Mouse (Mus musculus): ENCODE measurements at regions not wholly inside any gene's neighbourhood (a gene's known extent, or its start where the extent isn't known, plus 50 kb on each side); places are given as distances from the start of the nearest gene placed in this dataset.

GRCm38 (mm10) chr13:37175997-37176396, 126.0 kb upstream of the F13a1 start:
- TF ChIP-seq CTCF (IDR thresholded peaks at IDR 0.05; ENCODE audit: low read depth, low read length) (no peak), POLR2A (IDR thresholded peaks at IDR 0.05; ENCODE audit: extremely low read depth, insufficient read depth, low read length) (no peak)
